Mouse (Mus musculus): ENCODE measurements at regions not wholly inside any gene's neighbourhood (a gene's known extent, or its start where the extent isn't known, plus 50 kb on each side); places are given as distances from the start of the nearest gene placed in this dataset.
A peak's percentile ranks its signal among the peaks of the same experiment; 100 is the strongest.
"Not testable (repeated sequence)": the region's sequence is repeated elsewhere in the genome, so short reads cannot be mapped to it uniquely, and the experiment has no call there.

GRCm38 (mm10) chr8:12451857-12452256 lies 56.8 kb downstream of the Sox1 start:
- WGBS (ENCODE audit: insufficient replicate concordance) = 52% methylated on average over 8 of the region's 8 CpGs

GRCm38 (mm10) chr8:12455376-12455775 lies 60.3 kb downstream of the Sox1 start:
- H3K36me3 ChIP-seq (ENCODE audit: control insufficient read depth, insufficient read depth, low read length); H3K4me2 ChIP-seq; H3K9ac ChIP-seq (ENCODE audit: low read depth, low read length); H3K4me1 ChIP-seq (ENCODE audit: control insufficient read depth, insufficient read depth, low read length); H3K27ac ChIP-seq (ENCODE audit: low read depth, low read length); ATAC-seq (replicated peaks; ENCODE audit: insufficient number of reproducible peaks, low FRiP score, low TSS enrichment); H3K4me3 ChIP-seq (ENCODE audit: low read depth, low read length); H3K9me3 ChIP-seq (replicated peaks; ENCODE audit: control insufficient read depth, low read length): not testable (repeated sequence)
- WGBS (ENCODE audit: insufficient replicate concordance) = 78% methylated on average over 3 of the region's 3 CpGs
- peaks cover 24% of the 10 kb centered on the region for H3K27me3 ChIP-seq (ENCODE audit: control insufficient read depth, insufficient read depth, low read length)

More at GRCm38 (mm10) chr8:12451857-12452256, 56.8 kb downstream of the Sox1 start:
- no peak overlapping the region for H3K9ac ChIP-seq (ENCODE audit: low read depth, low read length)
- H3K27me3 ChIP-seq (ENCODE audit: control insufficient read depth, insufficient read depth, low read length) = peaks cover 26% of the 10 kb centered on the region
- no peak overlapping the region for H3K4me3 ChIP-seq (ENCODE audit: low read depth, low read length)
- H3K9me3 ChIP-seq (replicated peaks; ENCODE audit: control insufficient read depth, low read length) = peaks cover 2% of the 10 kb centered on the region; the same call in 1 of the 2 replicates
- no peak overlapping the region for H3K4me2 ChIP-seq
- ATAC-seq (replicated peaks; ENCODE audit: insufficient number of reproducible peaks, low FRiP score, low TSS enrichment) = no peak
- H3K27ac ChIP-seq (ENCODE audit: low read depth, low read length) = no peak overlapping the region
- no peaks in the 10 kb centered on the region for H3K4me1 ChIP-seq (ENCODE audit: control insufficient read depth, insufficient read depth, low read length)
- H3K36me3 ChIP-seq (ENCODE audit: control insufficient read depth, insufficient read depth, low read length) = no peaks in the 10 kb centered on the region

DNA sequence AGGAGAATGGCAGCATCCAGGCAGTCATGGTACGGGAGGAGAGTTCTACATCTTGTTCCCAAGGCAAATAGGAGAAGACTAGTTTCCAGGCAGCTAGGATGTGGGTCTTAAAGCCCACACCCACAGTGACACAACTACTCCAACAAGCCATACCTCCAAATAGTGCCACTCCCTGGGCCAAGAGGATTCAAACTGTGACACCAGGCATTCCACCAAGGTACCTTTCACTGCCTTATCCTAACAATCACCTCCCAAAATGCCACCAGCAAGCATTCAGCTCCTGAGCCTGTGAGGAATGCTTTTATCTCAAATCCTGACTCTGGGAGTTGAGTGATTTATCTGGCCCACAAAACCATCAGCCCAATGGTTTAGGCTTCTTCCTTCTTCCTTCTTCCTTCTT lies 61.2 kb downstream of the Sox1 start:
- no peak overlapping the region for H3K4me2 ChIP-seq
- no peak for ATAC-seq (replicated peaks; ENCODE audit: insufficient number of reproducible peaks, low FRiP score, low TSS enrichment)
- H3K9me3 ChIP-seq (replicated peaks; ENCODE audit: control insufficient read depth, low read length) = no peaks in the 10 kb centered on the region
- no peaks in the 10 kb centered on the region for H3K36me3 ChIP-seq (ENCODE audit: control insufficient read depth, insufficient read depth, low read length)
- no peak overlapping the region for H3K9ac ChIP-seq (ENCODE audit: low read depth, low read length)
- no peak overlapping the region for H3K4me3 ChIP-seq (ENCODE audit: low read depth, low read length)
- H3K27me3 ChIP-seq (ENCODE audit: control insufficient read depth, insufficient read depth, low read length) = peaks cover 25% of the 10 kb centered on the region
- no peak overlapping the region for H3K27ac ChIP-seq (ENCODE audit: low read depth, low read length)
- 81% methylated on average over 1 of the region's 1 CpGs for WGBS (ENCODE audit: insufficient replicate concordance)
- no peaks in the 10 kb centered on the region for H3K4me1 ChIP-seq (ENCODE audit: control insufficient read depth, insufficient read depth, low read length)

GRCm38 (mm10) chr8:12457015-12457414 lies 61.9 kb downstream of the Sox1 start:
- Histone ChIP-seq H3K9ac (ENCODE audit: low read depth, low read length) (no peak overlapping the region), H3K4me3 (ENCODE audit: low read depth, low read length) (no peak overlapping the region), H3K27ac (ENCODE audit: low read depth, low read length) (no peak overlapping the region), H3K4me2 (no peak overlapping the region), H3K36me3 (ENCODE audit: control insufficient read depth, insufficient read depth, low read length) (no peaks in the 10 kb centered on the region), H3K27me3 (ENCODE audit: control insufficient read depth, insufficient read depth, low read length) (peaks cover 24% of the 10 kb centered on the region), H3K9me3 (replicated peaks; ENCODE audit: control insufficient read depth, low read length) (no peaks in the 10 kb centered on the region), H3K4me1 (ENCODE audit: control insufficient read depth, insufficient read depth, low read length) (no peaks in the 10 kb centered on the region)
- 62% methylated on average over 7 of the region's 7 CpGs for WGBS (ENCODE audit: insufficient replicate concordance)
- no peak for ATAC-seq (replicated peaks; ENCODE audit: insufficient number of reproducible peaks, low FRiP score, low TSS enrichment)

GRCm38 (mm10) chr8:12466845-12467244 lies 71.8 kb downstream of the Sox1 start:
- Histone ChIP-seq H3K4me1 (ENCODE audit: control insufficient read depth, insufficient read depth, low read length) (no peaks in the 10 kb centered on the region), H3K4me3 (ENCODE audit: low read depth, low read length) (no peak overlapping the region), H3K4me2 (no peak overlapping the region), H3K27me3 (ENCODE audit: control insufficient read depth, insufficient read depth, low read length) (peaks cover 47% of the 10 kb centered on the region), H3K9me3 (replicated peaks; ENCODE audit: control insufficient read depth, low read length) (no peaks in the 10 kb centered on the region), H3K36me3 (ENCODE audit: control insufficient read depth, insufficient read depth, low read length) (no peaks in the 10 kb centered on the region), H3K9ac (ENCODE audit: low read depth, low read length) (no peak overlapping the region), H3K27ac (ENCODE audit: low read depth, low read length) (no peak overlapping the region)
- no peak for ATAC-seq (replicated peaks; ENCODE audit: insufficient number of reproducible peaks, low FRiP score, low TSS enrichment)
- 71% methylated on average over 7 of the region's 7 CpGs for WGBS (ENCODE audit: insufficient replicate concordance)

- no peak overlapping the region for H3K27ac ChIP-seq (ENCODE audit: low read depth, low read length)
- no peaks in the 10 kb centered on the region for H3K4me1 ChIP-seq (ENCODE audit: control insufficient read depth, insufficient read depth, low read length)
- no peak overlapping the region for H3K4me3 ChIP-seq (ENCODE audit: low read depth, low read length)
- no peak overlapping the region for H3K9ac ChIP-seq (ENCODE audit: low read depth, low read length)
- H3K9me3 ChIP-seq (replicated peaks; ENCODE audit: control insufficient read depth, low read length) = no peaks in the 10 kb centered on the region
- 72% methylated on average over 36 of the region's 36 CpGs for WGBS (ENCODE audit: insufficient replicate concordance)
- no peak for ATAC-seq (replicated peaks; ENCODE audit: insufficient number of reproducible peaks, low FRiP score, low TSS enrichment)
- H3K4me2 ChIP-seq = no peak overlapping the region
- H3K36me3 ChIP-seq (ENCODE audit: control insufficient read depth, insufficient read depth, low read length) = no peaks in the 10 kb centered on the region
- H3K27me3 ChIP-seq (ENCODE audit: control insufficient read depth, insufficient read depth, low read length) = peaks cover 54% of the 10 kb centered on the region
Observed at GRCm38 (mm10) chr8:12467386-12468326, 72.6 kb downstream of the Sox1 start.

DNA sequence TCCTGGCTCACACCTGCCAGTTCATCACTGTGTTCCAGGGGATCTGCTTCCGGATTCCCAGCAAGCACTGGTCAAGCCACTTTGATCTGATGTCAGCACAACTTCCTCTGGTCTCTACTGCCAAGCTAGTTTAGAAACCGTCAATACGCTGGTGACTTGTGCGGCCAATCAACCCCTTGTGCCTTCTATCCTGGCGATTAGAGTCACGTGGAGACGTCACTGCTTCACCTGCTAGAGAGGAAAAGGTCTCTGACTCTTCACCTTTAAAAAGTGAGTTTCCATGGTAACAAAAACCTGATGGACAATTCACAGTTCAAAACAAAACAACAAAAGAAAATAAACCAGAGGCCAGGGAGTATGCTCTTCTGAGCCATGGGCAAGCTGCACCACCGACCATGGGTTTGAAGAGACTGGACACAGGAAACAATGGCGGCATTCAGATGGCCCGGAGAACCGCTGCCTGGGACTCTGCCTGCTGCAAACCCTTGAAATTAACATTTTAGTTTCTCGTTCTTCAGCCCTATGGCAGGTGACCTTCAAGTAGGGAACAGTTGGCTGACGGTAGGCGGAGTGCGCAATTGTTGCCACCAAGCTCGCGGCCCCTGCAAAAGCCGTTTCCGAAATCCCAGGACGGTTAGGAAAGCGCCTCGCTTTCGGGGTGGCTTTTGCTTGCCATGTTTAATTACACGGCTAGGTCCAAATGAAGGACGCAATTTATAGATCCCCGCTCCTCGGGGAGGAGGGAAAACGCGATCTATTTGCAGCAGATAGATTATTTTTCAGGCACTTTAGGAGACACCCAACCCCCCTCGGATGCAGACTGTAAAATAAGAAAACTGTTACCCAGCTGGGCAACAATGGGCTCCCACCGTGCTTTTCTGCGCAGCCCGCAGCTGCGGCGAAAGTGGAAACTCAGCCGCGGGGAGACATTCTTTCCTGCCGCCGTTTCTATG lies 82.6 kb downstream of the Sox1 start:
- no peak for ATAC-seq (replicated peaks; ENCODE audit: insufficient number of reproducible peaks, low FRiP score, low TSS enrichment)
- no peaks in the 10 kb centered on the region for H3K36me3 ChIP-seq (ENCODE audit: control insufficient read depth, insufficient read depth, low read length)
- peak overlapping the region; percentile 17; the same call in 1 of the 2 replicates for H3K9ac ChIP-seq (ENCODE audit: low read depth, low read length)
- H3K4me1 ChIP-seq (ENCODE audit: control insufficient read depth, insufficient read depth, low read length) = peaks cover 2% of the 10 kb centered on the region; the same call in 1 of the 2 replicates
- H3K9me3 ChIP-seq (replicated peaks; ENCODE audit: control insufficient read depth, low read length) = no peaks in the 10 kb centered on the region
- H3K27ac ChIP-seq (ENCODE audit: low read depth, low read length) = no peak overlapping the region
- H3K27me3 ChIP-seq (ENCODE audit: control insufficient read depth, insufficient read depth, low read length) = peaks cover 60% of the 10 kb centered on the region
- peak overlapping the region; percentile 37 for H3K4me3 ChIP-seq (ENCODE audit: low read depth, low read length)
- 8% methylated on average over 39 of the region's 39 CpGs for WGBS (ENCODE audit: insufficient replicate concordance)
- peak overlapping the region; percentile 66 for H3K4me2 ChIP-seq

DNA sequence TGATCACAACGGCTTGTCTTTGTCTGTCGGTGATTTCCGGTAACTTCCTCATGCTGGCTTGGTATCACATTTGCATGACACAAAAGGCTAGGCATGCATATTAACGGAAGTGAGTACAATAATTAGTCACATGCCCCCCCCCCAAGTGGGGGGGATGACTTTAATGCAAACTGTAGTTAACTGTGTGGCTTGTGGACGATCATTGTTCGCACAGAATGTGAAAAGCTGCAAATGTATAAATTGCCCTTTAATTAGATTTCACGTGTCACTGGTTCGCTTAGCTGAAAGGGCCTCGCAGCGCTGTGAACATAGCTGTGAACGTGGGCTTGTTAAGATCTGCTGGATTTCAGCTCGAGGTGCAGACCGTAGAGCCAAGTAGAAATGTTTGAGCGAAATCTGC lies 86.8 kb downstream of the Sox1 start:
- Histone ChIP-seq H3K4me1 (ENCODE audit: control insufficient read depth, insufficient read depth, low read length) (peaks cover 2% of the 10 kb centered on the region; the same call in 1 of the 2 replicates), H3K36me3 (ENCODE audit: control insufficient read depth, insufficient read depth, low read length) (no peaks in the 10 kb centered on the region), H3K4me2 (no peak overlapping the region), H3K4me3 (ENCODE audit: low read depth, low read length) (no peak overlapping the region), H3K9me3 (replicated peaks; ENCODE audit: control insufficient read depth, low read length) (no peaks in the 10 kb centered on the region), H3K27ac (ENCODE audit: low read depth, low read length) (no peak overlapping the region), H3K9ac (ENCODE audit: low read depth, low read length) (no peak overlapping the region), H3K27me3 (ENCODE audit: control insufficient read depth, insufficient read depth, low read length) (peaks cover 51% of the 10 kb centered on the region)
- 79% methylated on average over 14 of the region's 14 CpGs for WGBS (ENCODE audit: insufficient replicate concordance)
- ATAC-seq (replicated peaks; ENCODE audit: insufficient number of reproducible peaks, low FRiP score, low TSS enrichment) = no peak

Data from heart, embryonic 11.5 days (tissue).